ENCODE assay signal across 14 mouse cellular contexts in the genomic region with DNA sequence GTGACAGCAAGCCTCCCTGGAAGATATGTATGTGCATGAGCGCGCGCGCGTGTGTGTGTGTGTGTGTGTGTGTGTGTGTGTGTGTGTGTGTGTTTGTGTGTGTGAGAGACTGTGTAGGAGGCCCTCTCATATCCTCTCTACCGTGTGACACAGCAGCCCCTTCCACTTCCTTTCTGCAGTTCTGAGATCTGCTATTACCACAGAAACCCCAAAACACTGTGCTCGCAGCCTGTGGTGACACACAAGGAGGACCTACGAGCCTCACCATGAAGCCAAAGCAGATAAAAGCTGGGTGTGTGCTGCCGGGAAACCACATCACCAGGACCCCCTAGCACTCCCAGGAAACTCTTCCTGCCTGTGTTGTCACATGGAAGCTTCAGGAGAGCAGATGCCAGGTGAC. TPM values are rescaled to one million over a fixed set of nuclear protein-coding genes. Genes with fewer than 3 reads are reported as not detected.
A peak's percentile ranks its signal among the peaks of the same experiment; 100 is the strongest.
DNase-seq lines count a peak whose midpoint lies in the region; ATAC-seq and TF ChIP-seq lines count a peak whose summit lies in the region.
"Had no signal": no experiment of that assay in that cellular context is flagged by ENCODE, and none has a peak within 500 bp of the region (broad histone marks: within the 10 kb centered on the region; RNA-seq: fewer than 3 reads in every experiment).

No protein-coding gene starts in this region.

- no peak for TF ChIP-seq EP300 in liver, postnatal 0 days (IDR thresholded peaks at IDR 0.05; ENCODE audit: low read depth)

- no peak overlapping the region for H3K4me3 ChIP-seq in liver, postnatal 0 days (ENCODE audit: low read depth, low read length)
- no peak overlapping the region for H3K4me3 ChIP-seq in thymus, adult 2 months (ENCODE audit: control insufficient read depth, insufficient read depth, low read length)
- H3K4me3 ChIP-seq in kidney, embryonic 14.5 days (ENCODE audit: low read length) = no peak overlapping the region
- H3K4me3 ChIP-seq: liver, embryonic 15.5 days; midbrain, embryonic 15.5 days; stomach, embryonic 15.5 days had no signal

- no peak for TF ChIP-seq CTCF in liver, postnatal 0 days (IDR thresholded peaks at IDR 0.05; ENCODE audit: low read depth)
- TF ChIP-seq CTCF in thymus, adult 2 months (IDR thresholded peaks at IDR 0.05; ENCODE audit: borderline replicate concordance, control insufficient read depth, extremely low read depth, insufficient read depth, low read length, poor library complexity) = no peak

- no peak overlapping the region for H3K4me2 ChIP-seq in liver, postnatal 0 days (ENCODE audit: low read depth, low read length)
- no peak overlapping the region for H3K4me2 ChIP-seq in kidney, embryonic 14.5 days (replicated peaks; ENCODE audit: low read depth, low read length)
- H3K4me2 ChIP-seq: liver, embryonic 15.5 days; midbrain, embryonic 15.5 days; stomach, embryonic 15.5 days had no signal

- H3K27ac ChIP-seq in liver, postnatal 0 days (ENCODE audit: low read depth) = no peak overlapping the region
- no peak overlapping the region for H3K27ac ChIP-seq in thymus, adult 2 months (ENCODE audit: control insufficient read depth, insufficient read depth, low read length)
- no peak overlapping the region for H3K27ac ChIP-seq in kidney, embryonic 14.5 days (ENCODE audit: low read depth, low read length)
- H3K27ac ChIP-seq: liver, embryonic 15.5 days; midbrain, embryonic 15.5 days; stomach, embryonic 15.5 days had no signal

- no peak overlapping the region for H3K9ac ChIP-seq in liver, postnatal 0 days (replicated peaks)
- no peak overlapping the region for H3K9ac ChIP-seq in kidney, embryonic 14.5 days (ENCODE audit: low read depth, low read length)
- H3K9ac ChIP-seq: liver, embryonic 15.5 days; midbrain, embryonic 15.5 days; stomach, embryonic 15.5 days had no signal

- WGBS in liver, postnatal 0 days (ENCODE audit: insufficient replicate concordance) = 21% methylated on average over 9 of the region's 9 CpGs
- WGBS in thymus, adult 2 months = 0% methylated on average over 9 of the region's 9 CpGs
- WGBS in kidney, embryonic 14.5 days = 84% methylated on average over 9 of the region's 9 CpGs

- TF ChIP-seq POLR2A in thymus, adult 2 months (IDR thresholded peaks at IDR 0.05; ENCODE audit: control insufficient read depth, extremely low read depth, insufficient read depth, low read length, poor library complexity) = no peak

- H3K27me3 ChIP-seq in liver, postnatal 0 days (ENCODE audit: insufficient read depth, low read length) = 0 out of 2 replicates have a peak, but pooled peaks cover 3% of the 10 kb centered on the region
- H3K27me3 ChIP-seq in thymus, adult 2 months (ENCODE audit: control insufficient read depth, insufficient read depth, low read length) = no peaks in the 10 kb centered on the region
- H3K27me3 ChIP-seq in kidney, embryonic 14.5 days (ENCODE audit: control insufficient read depth, insufficient read depth, low read length) = no peaks in the 10 kb centered on the region
- H3K27me3 ChIP-seq: liver, embryonic 15.5 days; midbrain, embryonic 15.5 days; stomach, embryonic 15.5 days had no signal

- H3K36me3 ChIP-seq in liver, postnatal 0 days (replicated peaks; ENCODE audit: insufficient read depth, low read length) = no peaks in the 10 kb centered on the region
- H3K36me3 ChIP-seq in thymus, adult 2 months (ENCODE audit: control insufficient read depth, insufficient read depth, low read length) = no peaks in the 10 kb centered on the region
- H3K36me3 ChIP-seq in kidney, embryonic 14.5 days (ENCODE audit: control insufficient read depth, insufficient read depth, low read length) = no peaks in the 10 kb centered on the region
- H3K36me3 ChIP-seq: liver, embryonic 15.5 days; midbrain, embryonic 15.5 days; stomach, embryonic 15.5 days had no signal

- no peaks in the 10 kb centered on the region for H3K9me3 ChIP-seq in liver, postnatal 0 days (ENCODE audit: low read length)
- no peaks in the 10 kb centered on the region for H3K9me3 ChIP-seq in kidney, embryonic 14.5 days (ENCODE audit: control insufficient read depth, low read length)
- H3K9me3 ChIP-seq: liver, embryonic 15.5 days; midbrain, embryonic 15.5 days; stomach, embryonic 15.5 days had no signal

- peak; percentile 99 for ATAC-seq in CD4-positive, CD25-positive, alpha-beta regulatory T cell, adult 4 months
- peak; percentile 41 for ATAC-seq in liver, postnatal 0 days
- no peak for ATAC-seq in kidney, embryonic 14.5 days (ENCODE audit: low FRiP score, low TSS enrichment)
- ATAC-seq: midbrain, embryonic 15.5 days; Patski had no signal

- DNase-seq in T-cell, adult 2 months (ENCODE audit: low spot score) = peak; percentile 89
- no peak for DNase-seq in liver, postnatal 0 days
- peak; percentile 61 for DNase-seq in thymus, adult 2 months
- no peak for DNase-seq in cerebellum, postnatal 25 days
- DNase-seq in c-Kit-positive CD71-positive TER-119-positive erythroid progenitor cells, embryonic 14.5 days (ENCODE audit: low spot score) = no peak
- DNase-seq: adrenal gland, postnatal 25 days; gastrocnemius, postnatal 14 days; heart, postnatal 36 days had no signal

- no peaks in the 10 kb centered on the region for H3K4me1 ChIP-seq in liver, postnatal 0 days (ENCODE audit: insufficient read depth)
- peaks cover 16% of the 10 kb centered on the region for H3K4me1 ChIP-seq in thymus, adult 2 months (replicated peaks; ENCODE audit: control insufficient read depth, insufficient read depth, low read length)
- no peaks in the 10 kb centered on the region for H3K4me1 ChIP-seq in kidney, embryonic 14.5 days (ENCODE audit: control insufficient read depth, insufficient read depth, low read length)
- H3K4me1 ChIP-seq: liver, embryonic 15.5 days; midbrain, embryonic 15.5 days; stomach, embryonic 15.5 days had no signal

RNA-seq across cellular contexts. Expression of gene Csgalnact2, which starts 28.1 kb away (rescaled TPM):
- 1 to 10 TPM; 6.0 to 8.7 TPM for polyA plus RNA-seq in CD4-positive, CD25-positive, alpha-beta regulatory T cell, adult 4 months (2017; shearing (Covaris generic))
- polyA plus RNA-seq in liver, postnatal 0 days (2015; fragmentation: Nextera tagmentation; extraction: Ambion mirVana) = 6.1 and 6.3 TPM in 2 replicates
- polyA plus RNA-seq in thymus, adult 2 months (2012; rRNA removed) = 2.6 TPM in 2 replicates
- polyA plus RNA-seq in kidney, embryonic 14.5 days (2014; fragmentation: Nextera tagmentation; extraction: Ambion mirVana) = 9.9 and 18.4 TPM in 2 replicates

RNA-seq across cellular contexts. Expression of gene Ret, which starts 30.5 kb away (rescaled TPM):
- under 1 TPM; 0.28 to 0.65 TPM for polyA plus RNA-seq in CD4-positive, CD25-positive, alpha-beta regulatory T cell, adult 4 months (2017; shearing (Covaris generic))
- polyA plus RNA-seq in liver, postnatal 0 days (2015; fragmentation: Nextera tagmentation; extraction: Ambion mirVana) = 0.05 TPM in 1 of 2 replicates, not detected in the other
- polyA plus RNA-seq in thymus, adult 2 months (2012; rRNA removed) = 1.2 and 1.3 TPM in 2 replicates
- polyA plus RNA-seq in kidney, embryonic 14.5 days (2014; fragmentation: Nextera tagmentation; extraction: Ambion mirVana) = 9.9 and 20.6 TPM in 2 replicates

Comparison
In these comparisons a context has a peak if more than half of its experiments do, and no peak if none do; other contexts are left out.
1. DNase-seq: peak in T-cell, adult 2 months (single experiment) and thymus, adult 2 months (single experiment); none in liver, postnatal 0 days (single experiment), cerebellum, postnatal 25 days (0 of 2) and c-Kit-positive CD71-positive TER-119-positive erythroid progenitor cells, embryonic 14.5 days (single experiment).